Mouse (Mus musculus) CH12.LX (cell line): Measurements from ENCODE around the gene Itgad.

Experiments used
- CHD2 ChIP-seq: IDR thresholded peaks from 2 replicates; pipeline ENCODE4 v1.6.1; 2011; ENCODE audit warnings: low read length, improper control_type of control experiment
- CTCF ChIP-seq, 2 experiments: IDR thresholded peaks in 1 of 2; conservative IDR thresholded peaks in 1 of 2; 2 replicates each; pipeline ENCODE4 v1.5.1; 2011 to 2012; ENCODE audit warnings: low read depth in 2 of 2, low read length in 2 of 2, improper control_type of control experiment in 1 of 2, inconsistent platforms in 1 of 2, mild to moderate bottlenecking in 1 of 2, moderate library complexity in 1 of 2
- EP300 ChIP-seq: IDR thresholded peaks from 2 replicates; pipeline ENCODE4 v1.6.1; 2011; ENCODE audit warnings: low read length, improper control_type of control experiment
- HCFC1 ChIP-seq: IDR thresholded peaks from 2 replicates; pipeline ENCODE4 v1.6.1; 2012; ENCODE audit warnings: low read depth, mild to moderate bottlenecking, inconsistent platforms, low read length, improper control_type of control experiment
- MAFK ChIP-seq: IDR thresholded peaks from 2 replicates; pipeline ENCODE4 v1.6.1; 2011; ENCODE audit warnings: low read length, improper control_type of control experiment; ENCODE audit not compliant: insufficient replicate concordance
- POLR2A ChIP-seq: IDR thresholded peaks from 2 replicates; pipeline ENCODE4 v1.6.1; 2011; ENCODE audit warnings: low read depth, mild to moderate bottlenecking, improper control_type of control experiment, low read length
- RAD21 ChIP-seq: IDR thresholded peaks from 2 replicates; pipeline ENCODE4 v1.6.1; 2011; ENCODE audit warnings: low read depth, mild to moderate bottlenecking, low read length, improper control_type of control experiment, moderate library complexity
- TCF12 ChIP-seq: IDR thresholded peaks from 2 replicates; pipeline ENCODE4 v1.6.1; 2014; ENCODE audit warnings: low read depth, mild to moderate bottlenecking, inconsistent platforms, low read length, improper control_type of control experiment
- USF1 ChIP-seq: IDR thresholded peaks from 2 replicates; pipeline ENCODE4 v1.6.1; 2014; ENCODE audit warnings: low read depth, mild to moderate bottlenecking, inconsistent platforms, low read length, improper control_type of control experiment
- ZC3H11A ChIP-seq: IDR thresholded peaks from 2 replicates; pipeline ENCODE4 v1.6.1; 2012; ENCODE audit warnings: low read depth, mild to moderate bottlenecking, inconsistent platforms, low read length, improper control_type of control experiment
- ZMIZ1 ChIP-seq: IDR thresholded peaks from 2 replicates; pipeline ENCODE4 v1.6.1; 2012; ENCODE audit warnings: low read depth, mild to moderate bottlenecking, inconsistent platforms, low read length, improper control_type of control experiment

- TF ChIP-seq TCF12: no peak
- TF ChIP-seq EP300: no peak
- TF ChIP-seq RAD21: no peak
- TF ChIP-seq CTCF (conservative IDR thresholded peaks at IDR 0.05 in 1 of 2, IDR thresholded peaks at IDR 0.05 in 1 of 2; ENCODE audit: low read depth in 2 of 2, low read length in 2 of 2): no peak
- TF ChIP-seq ZC3H11A: no peak
- TF ChIP-seq USF1: no peak
- TF ChIP-seq CHD2: no peak
- no peak for TF ChIP-seq HCFC1
- TF ChIP-seq ZMIZ1: no peak
- no peak for TF ChIP-seq MAFK
- TF ChIP-seq POLR2A: no peak
Observed at GRCm38 (mm10) chr7:128220936-128221335, 66.8 kb downstream of the Itgad start.
